Mouse (Mus musculus) left cerebral cortex, adult 18-20 months (tissue): ENCODE results near the gene Psmd12. TPM values are rescaled to one million over a fixed set of nuclear protein-coding genes. Genes with fewer than 3 reads are reported as not detected.

Experiments used
- total RNA-seq, 2 experiments: library from RNA; stranded (reverse); gene quantifications; 2 replicates each; pipeline ENCODE4 v1.2.3; 2021

The Psmd12 gene
- total RNA-seq, 2 experiments from 2014 or later, result 74.1 to 75.1 TPM

Other genes starting within 250 kb of the Psmd12 start
- 10 to 100 TPM; 48.5 to 51.7 TPM for gene Pitpnc1, start 8.8 kb upstream of the Psmd12 start, total RNA-seq
- 10 to 100 TPM; 46.2 to 51.5 TPM for gene Helz, start 68.4 kb downstream of the Psmd12 start, total RNA-seq
- gene Cacng1, start 237.0 kb downstream of the Psmd12 start, total RNA-seq, result under 1 TPM in 1 of 2 experiments, not detected in 1; 0.30 TPM